Mouse (Mus musculus): ENCODE data around the gene Hist2h2ac.

DNA sequence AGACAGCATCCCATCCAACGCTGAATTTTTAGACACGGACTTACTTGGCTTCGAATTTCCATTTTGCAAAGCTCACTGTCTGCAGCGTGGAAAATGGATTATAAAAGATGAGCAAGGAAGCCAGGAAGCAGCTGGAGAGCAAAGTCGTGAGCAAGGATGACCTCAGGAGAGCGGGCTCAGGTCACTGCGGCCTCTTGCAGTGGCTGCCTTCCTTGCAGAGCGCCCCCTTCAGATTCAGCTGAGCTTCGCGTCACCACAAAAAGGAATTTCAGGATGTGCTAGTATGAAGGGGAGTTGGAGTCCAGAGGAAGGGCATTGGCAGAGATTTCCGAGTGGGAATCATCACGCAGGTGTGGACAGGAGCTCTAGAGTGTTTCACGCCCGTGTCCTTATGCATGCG lies 11.4 kb downstream of the Hist2h2ac start:
- TF ChIP-seq USF1 (IDR thresholded peaks at IDR 0.05; ENCODE audit: low read depth) (no peak), POLR2AphosphoS2 (IDR thresholded peaks at IDR 0.05; ENCODE audit: insufficient read length, low read depth) (no peak), MYOG (IDR thresholded peaks at IDR 0.05; ENCODE audit: control insufficient read depth in 1 of 3, insufficient read depth in 1 of 3, insufficient read length in 2 of 3, low read depth in 2 of 3) (no peak), POLR2A (IDR thresholded peaks at IDR 0.05; ENCODE audit: insufficient read length, low read depth) (no peak), REST (IDR thresholded peaks at IDR 0.05; ENCODE audit: insufficient read depth, insufficient read length) (no peak), MAX (IDR thresholded peaks at IDR 0.05; ENCODE audit: low read depth) (no peak), MYOD1 (IDR thresholded peaks at IDR 0.05; ENCODE audit: control insufficient read depth in 1 of 3, insufficient read length in 2 of 3, low read depth in 2 of 3) (no peak), CEBPB (IDR thresholded peaks at IDR 0.05; ENCODE audit: insufficient read depth, poor library complexity, severe bottlenecking) (no peak), TCF3 (IDR thresholded peaks at IDR 0.05; ENCODE audit: insufficient read length, low read depth) (no peak)

Data from myocyte (in vitro differentiated cells).